Mouse (Mus musculus) megakaryocyte, embryonic 14.5 days (primary cell): ENCODE results near the gene 2310057J18Rik. TPM values are rescaled to one million over a fixed set of nuclear protein-coding genes. Genes with fewer than 3 reads are reported as not detected.
"Not testable (repeated sequence)": the region's sequence is repeated elsewhere in the genome, so short reads cannot be mapped to it uniquely, and the experiment has no call there.

ENCODE experiments used
- H3K27me3 ChIP-seq: replicated peaks from 2 replicates; pipeline ENCODE3; 2012; ENCODE audit warnings: inconsistent platforms
- H3K36me3 ChIP-seq: replicated peaks from 2 replicates; pipeline ENCODE3; 2012; ENCODE audit warnings: low read length, inconsistent platforms, mixed read lengths
- H3K4me1 ChIP-seq: 2 replicates; pipeline ENCODE4 v1.6.1; 2012; ENCODE audit warnings: inconsistent platforms
- H3K4me3 ChIP-seq: replicated peaks from 2 replicates; pipeline ENCODE3; 2012; ENCODE audit warnings: moderate library complexity, mild to moderate bottlenecking, inconsistent platforms
- H3K9me3 ChIP-seq: 2 replicates; pipeline ENCODE4 v1.6.1; 2012; ENCODE audit warnings: inconsistent platforms
- FLI1 ChIP-seq: IDR thresholded peaks from 2 replicates; pipeline ENCODE4 v1.6.1; 2012; ENCODE audit warnings: low read length, inconsistent platforms, mixed read lengths
- GATA1 ChIP-seq: IDR thresholded peaks from 3 replicates; pipeline ENCODE4 v1.6.1; 2012; ENCODE audit warnings: mixed read lengths, low read length, inconsistent platforms, borderline replicate concordance
- polyA plus RNA-seq: library from polyadenylated mRNA; stranded (reverse); fragments of >175 nt; gene quantifications from 2 replicates; pipeline ENCODE4 v1.2.3, GENCODE M21; 2012; ENCODE audit warnings: low replicate concordance; ENCODE audit not compliant: insufficient read depth

2310057J18Rik gene
- not detected in 2 replicates for polyA plus RNA-seq

GRCm38 (mm10) chr10:28986203-28986602 lies at the start of gene 2310057J18Rik:
Gene 2310057J18Rik (minus strand): TSS chr10:28986303.
- TF ChIP-seq GATA1 = no peak
- no peak for TF ChIP-seq FLI1
- H3K9me3 ChIP-seq = no peaks in the 10 kb centered on the region
- H3K36me3 ChIP-seq = no peaks in the 10 kb centered on the region
- no peaks in the 10 kb centered on the region for H3K4me1 ChIP-seq
- no peak within 1 kb of the TSS for H3K4me3 ChIP-seq
- H3K27me3 ChIP-seq = no peaks in the 10 kb centered on the region

GRCm38 (mm10) chr10:29029960-29030359 lies 43.9 kb upstream of the 2310057J18Rik start:
- not testable (repeated sequence) for H3K4me3 ChIP-seq, H3K4me1 ChIP-seq, H3K27me3 ChIP-seq, H3K36me3 ChIP-seq, H3K9me3 ChIP-seq

- Histone ChIP-seq H3K4me1 (no peaks in the 10 kb centered on the region), H3K9me3 (peaks cover 5% of the 10 kb centered on the region), H3K27me3 (no peaks in the 10 kb centered on the region), H3K36me3 (no peaks in the 10 kb centered on the region), H3K4me3 (no peak overlapping the region)
- TF ChIP-seq GATA1 (no peak), FLI1 (no peak)
Measured at GRCm38 (mm10) chr10:29019496-29020270, 33.6 kb upstream of the 2310057J18Rik start.

GRCm38 (mm10) chr10:28997776-28998175 lies 11.7 kb upstream of the 2310057J18Rik start:
- Histone ChIP-seq H3K27me3 (no peaks in the 10 kb centered on the region), H3K4me1 (no peaks in the 10 kb centered on the region), H3K4me3 (no peak overlapping the region), H3K36me3 (no peaks in the 10 kb centered on the region), H3K9me3 (no peaks in the 10 kb centered on the region)
- TF ChIP-seq GATA1 (no peak), FLI1 (no peak)

- Histone ChIP-seq H3K9me3 (no peaks in the 10 kb centered on the region), H3K4me1 (no peaks in the 10 kb centered on the region), H3K4me3 (no peak overlapping the region), H3K27me3 (no peaks in the 10 kb centered on the region), H3K36me3 (no peaks in the 10 kb centered on the region)
- no peak for TF ChIP-seq GATA1
- no peak for TF ChIP-seq FLI1
Measured at GRCm38 (mm10) chr10:28988990-28989389, 2.9 kb upstream of the 2310057J18Rik start.

GRCm38 (mm10) chr10:28968189-28968588 lies 17.9 kb downstream of the 2310057J18Rik start:
- Histone ChIP-seq H3K27me3 (no peaks in the 10 kb centered on the region), H3K9me3 (no peaks in the 10 kb centered on the region), H3K4me1 (no peaks in the 10 kb centered on the region), H3K4me3 (no peak overlapping the region), H3K36me3 (no peaks in the 10 kb centered on the region)
- TF ChIP-seq FLI1 (no peak), GATA1 (no peak)

- H3K4me3 ChIP-seq = peak overlapping the region; percentile 18
- H3K27me3 ChIP-seq = no peaks in the 10 kb centered on the region
- peaks cover 4% of the 10 kb centered on the region; the same call in 1 of the 2 replicates for H3K4me1 ChIP-seq
- TF ChIP-seq FLI1 (no peak), GATA1 (no peak)
- H3K36me3 ChIP-seq = no peaks in the 10 kb centered on the region
- H3K9me3 ChIP-seq = no peaks in the 10 kb centered on the region
Measured at GRCm38 (mm10) chr10:28955138-28955537, 31.0 kb downstream of the 2310057J18Rik start.

GRCm38 (mm10) chr10:28954515-28954914 lies 31.6 kb downstream of the 2310057J18Rik start:
- Histone ChIP-seq H3K9me3 (no peaks in the 10 kb centered on the region), H3K4me1 (peaks cover 4% of the 10 kb centered on the region; the same call in 1 of the 2 replicates), H3K36me3 (no peaks in the 10 kb centered on the region), H3K27me3 (no peaks in the 10 kb centered on the region), H3K4me3 (peak overlapping the region; percentile 80)
- TF ChIP-seq GATA1 (no peak), FLI1 (no peak)

Other genes with a start within 250 kb of the 2310057J18Rik start
- gene Soga3, start 157.5 kb upstream of the 2310057J18Rik start, polyA plus RNA-seq = 1.3 TPM in 1 of 2 replicates, not detected in the other
- not detected in 2 replicates for gene Gm49353, start 212.7 kb upstream of the 2310057J18Rik start, polyA plus RNA-seq
- gene 9330159F19Rik, start 225.3 kb upstream of the 2310057J18Rik start, polyA plus RNA-seq = not detected in 2 replicates